Mouse (Mus musculus): ENCODE data around the gene Tfeb. TPM values are rescaled to one million over a fixed set of nuclear protein-coding genes. Genes with fewer than 3 reads are reported as not detected.

The Tfeb gene
- polyA plus RNA-seq, 1 experiment, result 6.5 TPM

GRCm38 (mm10) chr17:47795446-47795845, 58.6 kb downstream of the Tfeb start:
- H3K4me1 ChIP-seq (ENCODE audit: control insufficient read depth, insufficient read depth, low read length), result no peaks in the 10 kb centered on the region
- no peak overlapping the region for H3K27ac ChIP-seq (ENCODE audit: insufficient read depth, low read length)
- H3K4me3 ChIP-seq (ENCODE audit: insufficient read depth, low read length), result no peak overlapping the region
- TF ChIP-seq CTCF (IDR thresholded peaks at IDR 0.05; ENCODE audit: borderline replicate concordance, insufficient read depth, low read length), result peak; percentile 75
- no peak for TF ChIP-seq POLR2A (IDR thresholded peaks at IDR 0.05; ENCODE audit: low read depth, low read length)

DNA sequence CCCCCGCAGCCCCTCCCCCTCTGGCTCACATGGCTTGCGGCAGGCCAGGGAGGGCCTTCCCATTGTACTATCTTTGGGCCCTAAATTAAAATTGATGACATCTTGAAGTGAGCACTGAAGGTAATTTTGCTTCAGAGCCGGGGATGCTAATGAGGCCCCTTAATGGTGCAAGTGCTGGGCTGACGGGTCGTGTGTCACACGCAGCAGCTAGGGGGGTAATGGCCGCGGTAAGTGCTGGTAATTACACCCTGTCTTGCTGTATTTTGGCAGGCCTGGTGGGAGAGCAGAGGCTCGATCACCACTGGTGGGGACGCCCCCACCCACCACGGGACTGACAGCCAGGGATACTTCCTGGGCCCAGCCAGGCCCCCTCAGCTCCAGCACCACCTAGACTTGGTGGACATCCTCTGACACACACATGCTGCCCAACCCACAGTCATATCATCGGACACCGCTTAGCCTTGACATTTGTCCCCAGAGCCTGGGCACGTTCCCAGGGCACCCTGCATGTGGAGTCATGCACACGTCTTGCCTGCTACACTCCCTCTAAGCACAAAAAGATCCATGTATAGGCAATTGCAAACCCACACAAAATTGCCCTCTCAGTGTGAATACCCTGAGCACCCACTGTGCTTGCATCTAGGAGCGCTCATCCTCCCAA, 59.5 kb downstream of the Tfeb start:
- H3K27ac ChIP-seq (ENCODE audit: insufficient read depth, low read length), result no peak overlapping the region
- no peak for TF ChIP-seq POLR2A (IDR thresholded peaks at IDR 0.05; ENCODE audit: low read depth, low read length)
- no peak for TF ChIP-seq CTCF (IDR thresholded peaks at IDR 0.05; ENCODE audit: borderline replicate concordance, insufficient read depth, low read length)
- H3K4me3 ChIP-seq (ENCODE audit: insufficient read depth, low read length), result no peak overlapping the region
- H3K4me1 ChIP-seq (ENCODE audit: control insufficient read depth, insufficient read depth, low read length), result no peaks in the 10 kb centered on the region

- TF ChIP-seq POLR2A (IDR thresholded peaks at IDR 0.05; ENCODE audit: low read depth, low read length) (no peak), CTCF (IDR thresholded peaks at IDR 0.05; ENCODE audit: borderline replicate concordance, insufficient read depth, low read length) (no peak)
- H3K27ac ChIP-seq (ENCODE audit: insufficient read depth, low read length), result no peak overlapping the region
- no peaks in the 10 kb centered on the region for H3K4me1 ChIP-seq (ENCODE audit: control insufficient read depth, insufficient read depth, low read length)
- H3K4me3 ChIP-seq (ENCODE audit: insufficient read depth, low read length), result no peak overlapping the region
Observed at GRCm38 (mm10) chr17:47796968-47797367, 60.1 kb downstream of the Tfeb start.

- H3K4me3 ChIP-seq (ENCODE audit: insufficient read depth, low read length), result no peak overlapping the region
- H3K4me1 ChIP-seq (ENCODE audit: control insufficient read depth, insufficient read depth, low read length), result no peaks in the 10 kb centered on the region
- H3K27ac ChIP-seq (ENCODE audit: insufficient read depth, low read length), result no peak overlapping the region
- TF ChIP-seq POLR2A (IDR thresholded peaks at IDR 0.05; ENCODE audit: low read depth, low read length) (no peak), CTCF (IDR thresholded peaks at IDR 0.05; ENCODE audit: borderline replicate concordance, insufficient read depth, low read length) (no peak)
Observed at GRCm38 (mm10) chr17:47797383-47797782, 60.6 kb downstream of the Tfeb start.

GRCm38 (mm10) chr17:47802806-47803205, 66.0 kb downstream of the Tfeb start:
- Histone ChIP-seq H3K4me1 (ENCODE audit: control insufficient read depth, insufficient read depth, low read length) (no peaks in the 10 kb centered on the region), H3K27ac (ENCODE audit: insufficient read depth, low read length) (no peak overlapping the region), H3K4me3 (ENCODE audit: insufficient read depth, low read length) (no peak overlapping the region)
- TF ChIP-seq POLR2A (IDR thresholded peaks at IDR 0.05; ENCODE audit: low read depth, low read length) (no peak), CTCF (IDR thresholded peaks at IDR 0.05; ENCODE audit: borderline replicate concordance, insufficient read depth, low read length) (no peak)

- H3K4me3 ChIP-seq (ENCODE audit: insufficient read depth, low read length), result no peak overlapping the region
- no peak for TF ChIP-seq POLR2A (IDR thresholded peaks at IDR 0.05; ENCODE audit: low read depth, low read length)
- no peak for TF ChIP-seq CTCF (IDR thresholded peaks at IDR 0.05; ENCODE audit: borderline replicate concordance, insufficient read depth, low read length)
- no peaks in the 10 kb centered on the region for H3K4me1 ChIP-seq (ENCODE audit: control insufficient read depth, insufficient read depth, low read length)
- H3K27ac ChIP-seq (ENCODE audit: insufficient read depth, low read length), result no peak overlapping the region
Observed at GRCm38 (mm10) chr17:47803662-47804061, 66.8 kb downstream of the Tfeb start.

DNA sequence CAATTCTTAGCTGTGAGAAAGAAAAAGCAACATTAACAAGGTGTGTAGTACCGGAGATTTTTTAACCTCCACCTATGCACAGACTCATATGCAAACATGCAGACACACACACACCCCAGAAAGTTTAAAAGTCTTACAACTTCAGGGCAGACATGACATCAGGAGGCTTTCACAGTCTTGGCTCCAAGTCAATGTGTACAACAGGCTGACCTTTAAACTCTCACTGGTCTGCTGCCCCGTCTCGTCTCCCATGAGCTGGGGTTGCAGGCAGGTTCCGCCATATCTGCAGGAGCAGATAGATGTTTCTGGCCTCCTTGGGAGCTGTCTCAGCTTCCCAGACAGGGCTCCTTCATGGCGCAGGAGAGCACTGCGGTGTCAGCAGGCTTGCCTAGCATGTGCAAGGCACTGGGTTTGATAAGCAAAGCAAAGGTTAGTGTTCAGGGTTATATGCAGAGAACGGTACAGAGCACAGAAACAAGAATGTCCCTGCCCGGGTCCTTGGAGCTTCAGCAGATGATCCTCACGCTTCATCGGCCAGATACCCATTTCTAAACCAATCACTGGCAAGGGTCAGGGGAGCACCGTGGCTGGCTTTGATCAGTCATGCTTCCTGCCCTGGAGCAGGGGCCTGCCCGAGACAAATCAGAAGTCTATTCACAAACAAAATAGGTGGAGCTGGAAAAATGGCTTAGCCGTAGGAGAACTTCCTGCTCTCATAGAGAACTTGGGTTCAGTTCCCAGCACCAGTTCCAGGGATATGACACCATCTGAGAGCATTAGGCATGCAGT, 68.4 kb downstream of the Tfeb start:
- H3K27ac ChIP-seq (ENCODE audit: insufficient read depth, low read length), result no peak overlapping the region
- TF ChIP-seq CTCF (IDR thresholded peaks at IDR 0.05; ENCODE audit: borderline replicate concordance, insufficient read depth, low read length) (no peak), POLR2A (IDR thresholded peaks at IDR 0.05; ENCODE audit: low read depth, low read length) (no peak)
- no peaks in the 10 kb centered on the region for H3K4me1 ChIP-seq (ENCODE audit: control insufficient read depth, insufficient read depth, low read length)
- H3K4me3 ChIP-seq (ENCODE audit: insufficient read depth, low read length), result no peak overlapping the region

GRCm38 (mm10) chr17:47806230-47806629, 69.4 kb downstream of the Tfeb start:
- Histone ChIP-seq H3K4me1 (ENCODE audit: control insufficient read depth, insufficient read depth, low read length) (no peaks in the 10 kb centered on the region), H3K27ac (ENCODE audit: insufficient read depth, low read length) (no peak overlapping the region), H3K4me3 (ENCODE audit: insufficient read depth, low read length) (no peak overlapping the region)
- no peak for TF ChIP-seq POLR2A (IDR thresholded peaks at IDR 0.05; ENCODE audit: low read depth, low read length)
- no peak for TF ChIP-seq CTCF (IDR thresholded peaks at IDR 0.05; ENCODE audit: borderline replicate concordance, insufficient read depth, low read length)

GRCm38 (mm10) chr17:47811265-47811800, 74.5 kb downstream of the Tfeb start:
- no peak overlapping the region for H3K4me3 ChIP-seq (ENCODE audit: insufficient read depth, low read length)
- H3K27ac ChIP-seq (ENCODE audit: insufficient read depth, low read length), result no peak overlapping the region
- TF ChIP-seq CTCF (IDR thresholded peaks at IDR 0.05; ENCODE audit: borderline replicate concordance, insufficient read depth, low read length), result no peak
- no peak for TF ChIP-seq POLR2A (IDR thresholded peaks at IDR 0.05; ENCODE audit: low read depth, low read length)
- no peaks in the 10 kb centered on the region for H3K4me1 ChIP-seq (ENCODE audit: control insufficient read depth, insufficient read depth, low read length)

DNA sequence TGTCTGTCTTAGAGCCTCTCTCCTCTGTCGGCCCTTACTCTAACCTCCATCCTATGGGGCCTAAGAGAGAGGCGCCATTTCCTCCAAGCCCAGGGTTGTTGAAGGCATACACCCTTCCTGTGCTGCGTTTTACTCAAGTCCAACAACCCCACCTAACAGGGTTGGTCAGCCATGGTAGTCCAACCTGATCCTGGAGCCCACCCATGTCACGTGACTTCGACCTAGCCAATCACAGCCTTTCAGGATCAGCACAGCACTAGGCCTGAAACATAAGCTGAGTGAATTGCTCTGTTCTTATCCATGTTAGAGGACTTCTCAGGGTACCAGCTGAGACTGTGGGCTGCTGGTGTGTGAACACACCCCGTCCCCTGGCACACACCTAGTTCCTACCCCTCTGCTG, 75.4 kb downstream of the Tfeb start:
- TF ChIP-seq CTCF (IDR thresholded peaks at IDR 0.05; ENCODE audit: borderline replicate concordance, insufficient read depth, low read length), result no peak
- no peak for TF ChIP-seq POLR2A (IDR thresholded peaks at IDR 0.05; ENCODE audit: low read depth, low read length)
- no peak overlapping the region for H3K4me3 ChIP-seq (ENCODE audit: insufficient read depth, low read length)
- no peaks in the 10 kb centered on the region for H3K4me1 ChIP-seq (ENCODE audit: control insufficient read depth, insufficient read depth, low read length)
- H3K27ac ChIP-seq (ENCODE audit: insufficient read depth, low read length), result no peak overlapping the region
